Mouse (Mus musculus): ENCODE measurements at regions not wholly inside any gene's neighbourhood (a gene's known extent, or its start where the extent isn't known, plus 50 kb on each side); places are given as distances from the start of the nearest gene placed in this dataset.

DNA sequence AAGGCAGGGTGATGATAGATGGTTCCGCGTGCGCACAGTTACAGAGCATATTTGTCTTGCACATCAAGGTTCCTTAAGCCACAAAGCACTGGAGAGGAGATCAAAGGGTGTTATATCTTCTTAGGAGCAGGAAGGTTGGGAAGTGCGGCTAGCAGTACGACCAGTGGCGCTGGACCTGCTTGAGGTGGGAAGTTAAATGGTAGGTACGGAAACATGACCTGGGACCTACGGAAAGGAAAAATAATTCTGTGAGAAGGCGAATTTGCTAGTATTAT lies 126.5 kb downstream of the Tmem161b start:
- TF ChIP-seq POLR2A (IDR thresholded peaks at IDR 0.05; ENCODE audit: insufficient read length, low read depth): no peak
- no peak for TF ChIP-seq MYOG (IDR thresholded peaks at IDR 0.05; ENCODE audit: control insufficient read depth in 1 of 3, insufficient read depth in 1 of 3, insufficient read length in 2 of 3, low read depth in 2 of 3)
